Mouse (Mus musculus) lung, embryonic 16.5 days (tissue): ENCODE measurements around the gene Scyl2. TPM values are rescaled to one million over a fixed set of nuclear protein-coding genes. Genes with fewer than 3 reads are reported as not detected.
"Not testable (repeated sequence)": the region's sequence is repeated elsewhere in the genome, so short reads cannot be mapped to it uniquely, and the experiment has no call there.

ENCODE experiments used
- ATAC-seq: fragments of 200-750 bp; cut with Nextera tagmentation; 2 replicates; pipeline ENCODE4 v1.8.0; 2017; ENCODE audit warnings: low read depth, mild to moderate bottlenecking, moderate library complexity
- H3K27ac ChIP-seq: fragments of 300-500 bp; sonication (generic); 2 replicates; pipeline ENCODE4 v1.5.1; 2014; ENCODE audit warnings: mild to moderate bottlenecking, control low read depth, low read length
- H3K27me3 ChIP-seq: fragments of 300-500 bp; sonication (generic); 2 replicates; pipeline ENCODE4 v1.6.1; 2014; ENCODE audit warnings: low read depth, low read length, mixed read lengths; ENCODE audit not compliant: control insufficient read depth, insufficient read depth
- H3K36me3 ChIP-seq: fragments of 300-500 bp; sonication (generic); 2 replicates; pipeline ENCODE4 v1.6.1; 2014; ENCODE audit warnings: low read length; ENCODE audit not compliant: control insufficient read depth, insufficient read depth
- H3K4me1 ChIP-seq: fragments of 300-500 bp; sonication (generic); replicated peaks from 2 replicates; pipeline ENCODE4 v1.6.1; 2014; ENCODE audit warnings: low read length, mixed read lengths; ENCODE audit not compliant: control insufficient read depth, insufficient read depth
- H3K4me2 ChIP-seq: fragments of 300-500 bp; sonication (generic); 2 replicates; pipeline ENCODE4 v1.6.1; 2014; ENCODE audit warnings: low read depth, low read length, control low read depth
- H3K4me3 ChIP-seq: fragments of 300-500 bp; sonication (generic); 2 replicates; pipeline ENCODE4 v1.5.1; 2014; ENCODE audit warnings: mild to moderate bottlenecking, low read length, control low read depth
- H3K9ac ChIP-seq: fragments of 300-500 bp; sonication (generic); 2 replicates; pipeline ENCODE4 v1.6.1; 2014; ENCODE audit warnings: low read length, control low read depth
- H3K9me3 ChIP-seq: fragments of 300-500 bp; sonication (generic); 2 replicates; pipeline ENCODE4 v1.6.1; 2016; ENCODE audit warnings: low read length; ENCODE audit not compliant: control insufficient read depth
- WGBS: fragments of 180-500 bp; shearing (Covaris S2); extraction: QIAGEN DNeasy Blood & Tissue Kit; methylation state at CpG from one replicate; pipeline ENCODE4 v1.1.7; 2014; 5-methylcytosine and 5-hydroxymethylcytosine counted together
- polyA plus RNA-seq: library from polyadenylated mRNA; unstranded; fragments of >200 nt; fragmentation: Nextera tagmentation; extraction: Ambion mirVana; gene quantifications from 2 replicates; pipeline ENCODE4 v1.2.1, GENCODE M21; 2015

Gene Scyl2
- polyA plus RNA-seq, 1 experiment from 2014 or later: 7.7 TPM

DNA sequence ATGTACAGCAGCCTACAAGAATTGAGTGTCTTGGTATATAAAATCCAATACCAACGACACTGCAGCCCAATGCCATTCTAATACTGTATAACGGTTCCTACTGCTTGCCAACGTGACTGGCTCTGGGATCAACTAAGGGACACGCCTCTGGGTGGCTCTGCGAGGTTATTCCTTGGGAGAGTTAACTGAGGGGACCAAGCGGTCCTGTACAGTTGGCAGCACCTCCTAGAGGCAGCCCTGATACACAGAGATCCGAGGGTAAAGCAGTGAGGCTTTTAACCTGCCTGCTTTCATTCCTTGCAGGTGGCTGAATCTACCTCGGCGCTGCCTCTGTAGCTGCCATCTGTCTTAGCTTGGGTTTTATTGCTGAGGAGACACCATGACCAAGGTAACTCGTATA is 3.1 kb downstream of the Scyl2 start:
- 76% methylated on average over 10 of the region's 10 CpGs for WGBS
- H3K4me2 ChIP-seq: no peak overlapping the region

DNA sequence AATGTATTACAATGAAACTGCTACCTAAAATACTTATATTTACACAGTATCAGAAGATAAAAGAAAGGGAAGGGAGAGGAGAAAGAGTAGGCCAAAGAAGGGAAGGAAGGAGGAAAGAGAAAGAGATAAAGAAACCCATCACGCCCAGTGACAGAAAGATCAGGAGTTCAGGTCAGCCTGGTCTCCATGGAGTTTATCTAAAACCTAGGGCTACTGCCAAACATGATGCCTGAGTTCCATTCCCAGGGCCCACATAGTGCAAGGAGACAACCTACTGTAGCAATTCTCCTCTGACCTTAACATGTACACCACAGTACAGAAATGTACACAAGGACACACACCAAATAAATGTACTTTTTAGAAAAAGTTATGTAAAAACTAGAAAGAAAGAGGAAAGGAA is 3.9 kb downstream of the Scyl2 start:
- no peaks in the 10 kb centered on the region for H3K9me3 ChIP-seq
- H3K4me2 ChIP-seq: no peak overlapping the region
- no peaks in the 10 kb centered on the region for H3K27me3 ChIP-seq
- peaks cover 3% of the 10 kb centered on the region for H3K4me1 ChIP-seq
- no peak overlapping the region for H3K27ac ChIP-seq
- WGBS: 88% methylated on average over 1 of the region's 1 CpGs
- no peak overlapping the region for H3K4me3 ChIP-seq
- no peak overlapping the region for H3K9ac ChIP-seq
- ATAC-seq: no peak
- H3K36me3 ChIP-seq: no peaks in the 10 kb centered on the region; the same call in 1 of the 2 replicates

More for the DNA sequence above, 3.1 kb downstream of the Scyl2 start:
- ATAC-seq: no peak
- H3K4me1 ChIP-seq: peaks cover 3% of the 10 kb centered on the region
- H3K4me3 ChIP-seq: no peak overlapping the region
- H3K36me3 ChIP-seq: no peaks in the 10 kb centered on the region; the same call in 1 of the 2 replicates
- no peak overlapping the region for H3K9ac ChIP-seq
- no peak overlapping the region for H3K27ac ChIP-seq
- no peaks in the 10 kb centered on the region for H3K27me3 ChIP-seq
- H3K9me3 ChIP-seq: no peaks in the 10 kb centered on the region

DNA sequence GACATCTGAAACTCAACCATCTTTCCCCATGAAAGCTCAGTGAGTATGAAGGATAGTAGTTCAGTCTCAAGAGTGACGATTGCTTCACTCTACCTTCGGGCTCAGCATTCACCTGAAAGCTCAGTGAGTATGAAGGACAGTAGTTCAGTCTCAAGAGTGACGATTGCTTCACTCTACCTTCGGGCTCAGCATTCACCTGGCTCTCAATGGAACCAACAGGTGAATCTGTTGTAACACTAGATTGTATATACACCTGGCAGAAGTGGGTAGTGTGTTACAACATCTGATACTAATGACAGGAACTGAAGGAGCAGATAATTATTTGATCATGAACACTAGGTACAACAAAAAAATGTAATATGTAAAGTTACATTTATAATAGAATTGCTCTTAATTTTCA is 4.4 kb downstream of the Scyl2 start:
- H3K9ac ChIP-seq: no peak overlapping the region
- no peak overlapping the region for H3K4me2 ChIP-seq
- H3K36me3 ChIP-seq: no peaks in the 10 kb centered on the region; the same call in 1 of the 2 replicates
- no peaks in the 10 kb centered on the region for H3K9me3 ChIP-seq
- H3K4me1 ChIP-seq: peaks cover 3% of the 10 kb centered on the region
- 87% methylated on average over 4 of the region's 4 CpGs for WGBS
- no peaks in the 10 kb centered on the region for H3K27me3 ChIP-seq
- no peak overlapping the region for H3K4me3 ChIP-seq
- no peak overlapping the region for H3K27ac ChIP-seq
- ATAC-seq: no peak

DNA sequence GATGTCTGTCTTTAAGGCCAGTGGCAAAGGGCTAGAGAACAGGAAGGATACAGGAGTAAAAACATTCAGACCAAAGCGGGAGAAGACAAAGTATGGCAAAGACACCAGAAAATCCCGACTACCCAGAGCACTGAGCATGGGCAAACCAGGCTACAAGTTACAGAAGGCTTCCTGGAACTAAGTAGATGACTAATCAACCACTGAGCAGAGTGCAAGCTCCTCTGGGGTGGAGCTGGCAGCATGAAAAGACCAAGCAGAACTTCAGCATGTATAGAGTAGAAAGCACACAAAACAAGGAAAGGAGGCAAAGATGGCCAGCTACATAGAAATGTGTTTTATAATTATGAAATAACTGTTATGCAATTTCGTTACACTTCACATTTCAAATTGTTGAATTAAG is 5.6 kb downstream of the Scyl2 start:
- Histone ChIP-seq H3K27ac (no peak overlapping the region), H3K4me1 (peaks cover 3% of the 10 kb centered on the region), H3K4me2 (no peak overlapping the region), H3K4me3 (no peak overlapping the region), H3K27me3 (no peaks in the 10 kb centered on the region), H3K9ac (no peak overlapping the region), H3K36me3 (no peaks in the 10 kb centered on the region; the same call in 1 of the 2 replicates), H3K9me3 (no peaks in the 10 kb centered on the region)
- ATAC-seq: no peak
- 83% methylated on average over 3 of the region's 3 CpGs for WGBS

DNA sequence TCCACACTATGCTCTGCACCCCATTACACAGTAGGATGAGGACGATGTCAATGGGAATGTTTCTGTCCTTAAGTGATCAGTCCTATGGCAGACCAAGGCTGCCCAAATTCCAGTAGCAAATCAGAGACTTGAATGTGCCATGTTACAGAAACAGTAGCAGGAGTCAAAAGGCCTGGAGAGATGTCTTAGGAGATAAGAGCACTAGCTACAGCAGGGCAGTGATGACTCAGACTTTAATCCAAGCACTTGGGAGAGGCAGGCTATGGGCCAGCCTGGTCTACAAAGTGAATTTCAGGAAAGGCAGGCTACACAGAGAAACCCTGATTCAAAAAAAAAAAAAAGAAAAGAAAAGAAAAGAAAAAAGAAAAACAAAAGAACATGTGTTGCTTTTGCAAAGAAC is 6.6 kb downstream of the Scyl2 start:
- no peak for ATAC-seq
- Histone ChIP-seq H3K9ac (no peak overlapping the region), H3K27me3 (no peaks in the 10 kb centered on the region), H3K36me3 (no peaks in the 10 kb centered on the region; the same call in 1 of the 2 replicates), H3K4me3 (no peak overlapping the region), H3K4me1 (no peaks in the 10 kb centered on the region; the same call in 1 of the 2 replicates), H3K4me2 (no peak overlapping the region), H3K27ac (no peak overlapping the region), H3K9me3 (no peaks in the 10 kb centered on the region)
- 84% methylated on average over 1 of the region's 1 CpGs for WGBS

DNA sequence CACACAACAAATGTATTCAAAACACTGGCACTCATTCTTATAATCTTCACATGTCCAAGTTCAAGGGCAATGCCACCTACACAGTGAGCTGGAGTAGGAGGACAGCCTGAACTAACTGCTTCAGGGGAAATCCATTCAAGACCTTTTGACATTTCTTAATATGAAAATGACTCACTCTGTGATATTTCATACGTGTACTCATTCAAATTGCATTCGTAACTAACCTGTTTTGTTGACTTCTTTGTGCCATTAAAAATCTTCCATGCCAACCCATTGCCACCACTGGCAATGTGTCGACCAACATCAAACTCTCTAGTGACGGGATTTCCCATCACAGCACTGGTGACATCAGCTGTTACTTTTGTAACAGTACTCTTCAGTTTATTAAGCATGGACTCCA is 8.0 kb downstream of the Scyl2 start:
- Histone ChIP-seq H3K27me3 (no peaks in the 10 kb centered on the region), H3K9ac (no peak overlapping the region), H3K27ac (no peak overlapping the region), H3K36me3 (no peaks in the 10 kb centered on the region; the same call in 1 of the 2 replicates), H3K4me1 (no peaks in the 10 kb centered on the region), H3K4me2 (no peak overlapping the region), H3K9me3 (no peaks in the 10 kb centered on the region), H3K4me3 (no peak overlapping the region)
- 92% methylated on average over 4 of the region's 4 CpGs for WGBS
- no peak for ATAC-seq

DNA sequence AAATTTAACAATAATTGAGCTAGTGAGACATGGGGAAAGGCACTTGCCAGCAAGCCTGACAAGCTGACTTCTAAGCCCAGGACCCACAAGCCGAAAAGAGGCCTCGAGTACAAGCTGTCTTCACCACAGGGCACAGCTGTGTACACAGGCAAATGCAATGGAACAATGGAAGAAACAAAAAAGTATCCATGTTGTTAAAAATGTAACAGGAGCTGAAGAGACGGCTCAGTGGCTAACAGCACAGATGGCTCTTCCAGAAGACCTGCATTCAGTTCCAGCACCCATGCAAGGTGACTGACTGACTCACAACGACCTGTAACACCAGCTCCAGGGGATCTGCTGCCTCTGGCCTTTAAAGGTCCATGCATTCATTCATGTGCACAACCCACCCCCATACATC is 9.5 kb downstream of the Scyl2 start:
- no peak for ATAC-seq
- Histone ChIP-seq H3K4me1 (no peaks in the 10 kb centered on the region), H3K27me3 (no peaks in the 10 kb centered on the region), H3K36me3 (no peaks in the 10 kb centered on the region; the same call in 1 of the 2 replicates), H3K4me3 (no peak overlapping the region), H3K9ac (no peak overlapping the region), H3K27ac (no peak overlapping the region), H3K9me3 (no peaks in the 10 kb centered on the region), H3K4me2 (no peak overlapping the region)
- 73% methylated on average over 4 of the region's 4 CpGs for WGBS

DNA sequence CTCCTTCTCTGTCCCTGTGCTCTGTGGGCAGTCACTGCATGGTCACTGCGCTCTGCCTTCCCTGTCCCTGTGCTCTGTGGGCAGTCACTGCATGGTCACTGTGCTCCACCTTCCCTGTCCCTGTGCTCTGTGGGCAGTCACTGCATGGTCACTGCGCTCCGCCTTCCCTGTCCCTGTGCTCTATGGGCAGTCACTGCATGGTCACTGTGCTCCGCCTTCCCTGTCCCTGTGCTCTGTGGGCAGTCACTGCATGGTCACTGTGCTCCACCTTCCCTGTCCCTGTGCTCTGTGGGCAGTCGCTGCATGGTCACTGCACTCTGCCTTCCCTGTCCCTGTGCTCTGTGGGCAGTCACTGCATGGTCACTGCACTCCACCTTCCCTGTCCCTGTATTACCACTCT is 15.7 kb downstream of the Scyl2 start:
- H3K4me2 ChIP-seq, H3K27me3 ChIP-seq, H3K9me3 ChIP-seq, H3K4me1 ChIP-seq, ATAC-seq, H3K27ac ChIP-seq, H3K4me3 ChIP-seq, H3K36me3 ChIP-seq, H3K9ac ChIP-seq: not testable (repeated sequence)
- 92% methylated on average over 5 of the region's 5 CpGs for WGBS

DNA sequence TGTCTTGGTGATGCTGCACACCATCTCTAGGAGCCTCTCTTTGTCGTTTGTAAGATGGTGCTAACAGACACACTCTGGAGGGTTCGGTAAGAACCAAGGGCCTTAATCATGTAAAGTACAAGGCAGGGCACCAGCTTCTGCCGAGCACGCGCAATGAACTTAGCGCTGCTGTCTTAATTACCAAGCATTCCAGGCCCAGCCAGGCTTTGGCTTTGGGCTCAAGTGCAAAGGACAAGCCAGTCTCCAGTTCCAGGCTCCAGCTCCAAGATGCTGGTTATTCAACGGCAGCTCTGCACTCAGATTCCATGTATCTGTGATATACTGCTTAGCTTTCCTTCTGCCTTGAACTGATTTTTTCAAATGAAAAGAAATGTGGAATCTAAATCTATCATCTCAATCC is 18.5 kb downstream of the Scyl2 start:
- Histone ChIP-seq H3K4me3 (no peak overlapping the region), H3K27me3 (no peaks in the 10 kb centered on the region), H3K9ac (no peak overlapping the region), H3K36me3 (peaks cover 2% of the 10 kb centered on the region; the same call in 1 of the 2 replicates), H3K4me1 (no peaks in the 10 kb centered on the region), H3K4me2 (no peak overlapping the region), H3K9me3 (no peaks in the 10 kb centered on the region), H3K27ac (no peak overlapping the region)
- ATAC-seq: no peak
- WGBS: 83% methylated on average over 7 of the region's 7 CpGs

- Histone ChIP-seq H3K27me3 (no peaks in the 10 kb centered on the region), H3K9me3 (no peaks in the 10 kb centered on the region), H3K27ac (no peak overlapping the region), H3K4me2 (no peak overlapping the region), H3K36me3 (peaks cover 7% of the 10 kb centered on the region), H3K4me3 (no peak overlapping the region), H3K9ac (no peak overlapping the region), H3K4me1 (no peaks in the 10 kb centered on the region)
- WGBS: 91% methylated on average over 9 of the region's 9 CpGs
- ATAC-seq: no peak
These were observed 20.4 kb downstream of the Scyl2 start for GRCm38 (mm10) chr10:89665679-89666078.
